Mouse (Mus musculus) spleen, postnatal 10 days (tissue): Measurements from ENCODE around the gene Arrdc5.

Experiments used
- DNase-seq, 2 experiments: peaks; one replicate each; pipeline ENCODE4 v3.0.0; 2021 to 2022; ENCODE audit warnings: low spot score in 2 of 2

Arrdc5 gene

DNA sequence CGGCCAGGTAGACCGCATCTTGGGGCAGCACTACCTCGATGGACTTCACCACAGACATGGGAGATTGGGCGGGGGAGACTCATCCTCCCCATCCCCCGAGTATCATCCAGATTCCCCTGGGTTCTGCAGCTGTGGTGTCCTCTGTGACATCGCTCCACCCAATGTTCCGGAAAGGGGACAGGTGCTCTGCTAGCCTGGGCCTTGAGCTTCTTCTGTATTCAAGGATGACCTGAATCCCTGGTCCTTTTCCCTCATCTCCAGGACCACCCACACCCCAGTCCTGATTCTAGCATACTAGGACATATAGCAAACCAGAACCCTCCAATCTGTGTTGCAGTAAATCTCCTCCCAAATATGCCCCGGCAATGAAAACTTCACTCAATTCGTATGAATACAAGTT, at the start of gene Arrdc5:
Gene Arrdc5 (minus strand): TSS at position 101 of the 400 bp plus-strand sequence.
- DNase-seq, result no peak

DNA sequence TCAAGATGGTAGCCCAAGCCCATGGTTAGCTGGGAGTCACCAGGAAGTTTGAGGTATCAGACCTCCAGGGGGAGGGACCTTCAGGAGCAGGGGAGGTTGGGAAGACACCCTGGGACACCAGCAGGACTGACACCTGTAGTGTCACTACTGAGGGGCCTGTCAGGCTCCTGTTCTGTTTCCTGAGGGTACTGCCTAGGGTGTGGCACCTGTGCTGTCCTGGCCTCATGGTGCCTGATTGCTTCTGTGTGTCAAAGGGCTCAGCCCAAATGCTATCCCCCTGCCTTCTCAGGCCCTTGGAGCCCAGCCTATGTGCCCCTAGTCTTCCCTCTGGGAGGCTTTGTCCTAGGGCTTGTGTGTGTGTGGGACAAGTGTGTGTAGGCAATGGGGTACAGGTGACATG, 48.5 kb upstream of the Arrdc5 start:
- DNase-seq, result no peak

DNA sequence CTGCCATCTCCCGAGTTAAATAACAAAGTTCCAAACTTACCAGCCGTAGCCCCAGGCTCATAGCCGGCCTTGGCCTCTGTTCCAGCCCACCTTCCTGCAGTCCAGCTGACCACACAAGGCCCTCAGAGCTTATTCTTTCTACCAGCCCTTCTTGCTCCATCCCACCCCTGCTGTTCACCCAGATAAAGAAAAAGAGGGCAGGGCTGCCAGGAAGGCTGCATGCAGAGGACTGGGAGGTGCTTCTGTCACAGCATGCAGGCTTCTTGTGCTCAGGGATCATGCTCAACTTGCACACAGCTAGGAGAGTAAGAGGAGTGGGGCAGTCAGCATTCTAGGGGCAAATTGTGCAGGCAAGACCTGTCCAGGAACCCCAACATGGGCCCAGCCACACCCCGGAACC, 48.0 kb upstream of the Arrdc5 start:
- no peak for DNase-seq

DNA sequence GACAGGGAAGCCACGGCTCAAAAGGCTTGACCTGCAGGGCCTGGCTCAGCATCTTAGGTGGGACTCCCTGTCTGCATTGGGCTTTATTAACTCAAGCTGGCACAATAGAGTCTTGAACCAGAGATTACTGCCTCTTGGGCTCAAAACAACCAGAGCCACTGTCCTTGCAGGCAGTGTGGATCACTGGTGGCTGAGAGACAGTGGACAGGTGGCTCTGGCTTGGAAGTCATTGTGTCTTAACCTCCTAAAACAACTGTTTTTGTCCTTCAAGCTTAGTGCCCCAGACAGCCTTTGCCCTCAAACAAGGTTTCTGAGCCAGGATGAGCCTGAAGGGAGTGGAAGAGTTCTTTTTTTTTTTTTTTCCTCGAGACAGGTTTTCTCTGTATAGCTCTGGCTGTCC, 45.3 kb upstream of the Arrdc5 start:
- DNase-seq, result no peak

DNA sequence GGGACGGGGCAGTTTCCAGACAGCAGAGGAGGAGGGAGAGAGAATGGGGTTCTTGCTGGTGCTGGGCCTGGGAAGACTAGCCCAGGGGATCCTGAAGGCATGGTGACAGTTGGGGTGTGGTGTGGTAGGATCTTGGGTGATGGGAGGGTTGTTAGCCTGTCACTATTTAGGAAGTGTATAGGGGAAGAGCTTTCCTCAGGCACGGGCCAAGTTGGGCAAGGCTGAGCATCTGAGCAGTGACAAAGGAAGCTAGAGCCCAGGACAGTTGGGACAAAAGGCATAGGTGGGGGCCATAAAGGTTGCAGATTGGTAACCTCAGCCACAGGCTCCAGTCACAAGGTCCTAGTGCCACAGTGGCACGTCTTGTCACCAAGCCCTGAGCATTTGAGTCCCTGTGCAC, 43.4 kb upstream of the Arrdc5 start:
- DNase-seq, result no peak

DNA sequence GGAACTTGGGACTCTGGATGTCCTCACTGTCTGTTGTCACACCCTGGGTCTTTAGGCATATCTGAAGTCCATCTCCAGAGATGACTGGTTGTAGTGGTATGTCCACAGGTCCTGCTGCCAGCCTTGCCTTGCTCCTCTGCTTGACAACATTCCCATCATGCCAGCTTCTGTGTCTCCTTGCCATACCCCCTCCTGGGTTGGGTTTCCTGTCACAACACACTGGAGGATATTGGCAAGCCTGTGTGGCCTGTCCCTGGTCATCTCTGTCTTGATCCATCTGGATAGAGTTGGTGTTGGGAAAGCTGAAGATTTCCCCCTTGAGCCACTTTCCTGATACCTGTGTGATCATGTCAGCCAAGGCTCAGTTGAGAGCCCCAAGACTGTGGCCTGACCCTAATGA, 40.6 kb upstream of the Arrdc5 start:
- no peak for DNase-seq

DNA sequence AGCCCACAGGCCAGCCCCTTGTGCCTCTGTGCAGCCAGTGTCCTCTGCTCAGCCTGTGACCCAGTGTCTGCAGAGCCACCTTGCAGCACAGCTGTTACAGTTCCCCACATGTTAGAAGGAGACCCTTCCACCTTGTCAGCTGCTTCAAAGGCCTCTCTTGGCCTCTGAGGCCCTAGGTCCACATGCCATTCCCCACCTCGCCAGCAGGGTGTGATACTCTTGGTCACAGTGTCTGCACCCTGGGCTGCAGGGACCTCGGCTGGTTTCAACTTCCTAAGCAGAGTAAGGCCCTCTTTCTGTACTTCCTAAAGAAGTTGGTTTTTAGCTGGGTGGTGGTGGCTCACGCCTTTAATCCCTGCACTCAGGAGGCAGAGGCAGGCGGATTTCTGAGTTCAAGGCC, 38.8 kb upstream of the Arrdc5 start:
- peak; percentile 69 to 86 for DNase-seq

DNA sequence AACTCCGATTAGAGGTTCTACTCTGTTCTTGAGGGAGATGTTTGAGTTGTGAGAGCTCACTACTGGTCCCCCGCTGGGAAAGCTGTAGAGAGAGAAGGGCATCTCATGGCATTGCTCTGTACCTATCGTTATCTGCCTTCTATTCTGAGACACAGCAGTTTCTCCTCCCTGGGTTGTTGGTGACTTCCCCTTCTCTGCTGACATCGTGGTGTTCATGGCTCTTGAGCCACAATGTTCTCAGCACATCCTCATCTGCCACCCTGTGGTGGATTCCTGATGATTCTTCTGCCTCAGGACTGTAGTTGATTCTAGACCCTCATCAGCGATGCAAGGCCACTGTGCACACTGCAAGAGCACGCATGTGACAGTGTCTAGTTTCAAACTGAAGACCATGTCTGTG, 37.7 kb upstream of the Arrdc5 start:
- DNase-seq, result no peak

DNA sequence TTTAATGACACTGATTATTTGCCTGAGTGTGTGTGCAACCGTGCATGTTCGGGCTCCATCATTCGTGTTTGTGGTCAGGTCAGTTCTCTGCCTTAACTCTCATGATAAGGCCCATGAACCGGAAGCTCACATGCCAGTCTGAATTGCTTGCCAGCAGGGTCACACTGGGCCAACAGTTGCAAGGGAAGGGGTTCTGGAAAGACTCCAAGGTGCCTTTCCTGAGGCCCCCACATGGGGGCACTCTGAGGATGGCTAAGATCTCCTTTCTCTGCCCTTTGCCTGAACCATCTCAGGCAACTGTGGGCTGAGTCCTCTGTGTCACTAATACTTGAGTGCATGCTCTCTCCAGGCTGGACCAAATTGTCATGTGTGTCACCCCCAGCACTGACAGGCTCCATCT, 37.1 kb upstream of the Arrdc5 start:
- DNase-seq, result peak in 1 of 2 experiments; percentile 65

DNA sequence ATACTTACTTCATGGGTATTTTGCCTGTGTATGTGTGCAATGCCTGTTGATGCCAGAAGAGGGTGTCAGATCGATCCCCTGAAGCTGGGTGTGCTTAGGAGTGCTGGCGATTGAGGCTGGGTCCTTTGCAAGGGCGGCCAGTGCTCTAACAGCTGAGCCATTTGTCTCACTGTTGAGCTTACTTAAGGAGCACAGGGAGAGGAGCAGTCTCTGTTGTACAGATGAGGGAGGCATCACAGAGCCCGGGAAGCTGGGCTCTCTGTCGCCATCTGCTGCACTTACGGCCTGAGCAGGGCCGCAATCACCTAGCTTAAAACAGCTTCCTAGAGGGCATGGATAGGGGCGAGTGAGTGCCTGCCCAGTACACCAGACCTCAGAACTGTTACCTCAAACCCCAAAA, 32.9 kb upstream of the Arrdc5 start:
- DNase-seq, result no peak

DNA sequence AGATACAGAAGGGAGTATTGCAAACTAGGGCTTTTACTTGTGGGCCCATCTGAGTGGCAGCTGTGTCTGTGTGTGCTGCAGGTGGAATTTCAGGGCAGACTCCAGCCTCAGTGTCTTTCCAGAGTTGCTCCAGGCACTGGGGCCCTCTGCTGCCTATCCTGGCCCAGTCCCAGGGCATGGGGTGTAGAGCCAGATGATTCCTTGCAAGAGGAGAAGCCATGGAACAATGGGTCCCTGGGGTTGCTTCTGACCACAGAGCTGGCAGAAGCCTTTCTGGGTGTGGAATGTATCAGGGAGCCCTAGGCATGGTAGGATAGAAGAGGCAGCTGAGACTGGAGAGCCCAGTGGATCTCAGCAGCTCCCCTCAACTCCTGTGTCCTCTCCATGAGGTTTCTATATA, 31.2 kb upstream of the Arrdc5 start:
- no peak for DNase-seq

DNA sequence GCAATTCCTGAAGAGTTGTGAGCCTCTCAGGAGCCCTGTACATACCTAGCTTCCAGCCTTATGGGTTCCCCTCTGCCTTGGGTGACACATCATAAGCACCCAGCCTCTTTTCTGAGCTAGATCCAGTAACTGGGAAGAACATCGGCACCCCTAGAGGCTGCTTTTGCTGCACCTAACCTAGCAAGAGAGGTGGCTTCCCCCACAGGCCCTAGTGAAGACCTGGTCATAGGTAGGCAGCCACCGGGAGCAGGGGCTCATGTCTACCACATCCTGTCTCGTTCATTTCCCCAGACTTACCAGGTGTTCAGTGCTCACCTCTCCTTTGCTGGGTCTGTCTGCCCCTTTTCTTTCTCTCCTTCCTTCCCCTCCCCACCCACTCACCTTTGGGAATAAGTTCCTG, 30.3 kb upstream of the Arrdc5 start:
- DNase-seq, result no peak

DNA sequence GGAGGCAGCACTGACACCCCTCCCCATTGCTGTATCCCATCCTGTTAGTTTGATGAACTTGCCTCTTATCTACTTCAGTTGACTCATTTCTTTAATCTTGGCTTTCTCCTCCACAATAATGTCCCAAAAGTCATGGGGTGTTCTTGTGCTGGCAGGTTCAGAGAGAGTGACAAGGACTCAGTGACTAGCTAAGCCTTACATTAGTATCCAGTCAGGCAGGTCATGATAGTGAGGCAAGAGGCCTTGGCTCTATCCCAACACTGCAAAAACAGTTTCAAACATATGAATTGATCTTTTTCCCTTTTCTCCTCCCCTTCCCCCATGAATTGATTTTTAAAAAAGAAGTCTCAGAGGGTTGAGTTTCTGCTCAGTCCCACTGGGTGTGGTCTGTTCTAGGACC, 29.2 kb upstream of the Arrdc5 start:
- DNase-seq, result no peak

DNA sequence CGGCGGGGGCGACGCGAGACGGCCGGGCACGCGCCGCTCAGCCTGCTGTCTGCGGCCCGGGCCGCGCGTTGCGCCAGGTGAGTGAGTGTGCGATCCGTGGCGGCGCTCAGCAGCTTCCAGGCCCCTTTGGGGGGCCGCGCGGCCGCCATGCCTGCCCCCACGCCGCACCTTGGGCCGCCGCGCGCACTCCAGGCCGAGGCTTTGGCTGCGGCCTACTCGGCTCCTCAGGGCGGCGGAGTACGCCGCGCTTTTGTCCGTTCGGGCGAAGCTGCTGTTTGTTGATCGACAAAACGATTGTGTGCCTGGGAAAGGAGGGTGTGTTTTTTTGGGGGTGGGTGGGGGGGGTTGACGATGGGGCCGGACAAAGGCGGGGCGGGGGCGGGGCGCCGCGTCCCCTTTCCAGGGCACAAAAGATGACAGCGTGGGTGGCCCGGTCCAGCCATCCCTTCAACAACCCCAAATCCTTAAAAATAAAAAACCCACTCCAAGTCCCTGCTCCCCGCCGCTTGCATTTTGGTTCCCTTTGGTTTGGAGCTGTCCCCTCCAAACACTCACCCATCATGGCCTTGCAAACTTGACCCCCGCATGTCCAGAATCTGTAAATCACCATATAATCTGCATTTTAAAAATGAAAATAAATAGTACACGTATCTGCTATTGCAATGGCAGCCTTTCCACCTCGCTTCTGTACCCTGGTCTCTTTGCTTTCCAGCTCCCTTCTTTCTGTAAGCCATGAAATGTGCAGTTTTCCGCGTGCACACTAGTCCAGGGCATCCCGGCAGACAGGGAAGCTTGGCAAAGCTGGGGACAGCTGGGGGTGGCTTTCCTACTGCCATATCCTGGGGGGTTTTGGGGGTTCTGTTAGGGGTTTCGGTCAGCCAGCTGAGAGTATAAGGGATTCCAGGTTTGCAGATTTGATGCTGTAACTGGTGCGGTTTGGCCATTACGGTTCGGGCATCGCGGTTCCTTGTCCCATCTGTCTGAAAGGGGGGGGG, 26.4 kb upstream of the Arrdc5 start:
- no peak for DNase-seq

DNA sequence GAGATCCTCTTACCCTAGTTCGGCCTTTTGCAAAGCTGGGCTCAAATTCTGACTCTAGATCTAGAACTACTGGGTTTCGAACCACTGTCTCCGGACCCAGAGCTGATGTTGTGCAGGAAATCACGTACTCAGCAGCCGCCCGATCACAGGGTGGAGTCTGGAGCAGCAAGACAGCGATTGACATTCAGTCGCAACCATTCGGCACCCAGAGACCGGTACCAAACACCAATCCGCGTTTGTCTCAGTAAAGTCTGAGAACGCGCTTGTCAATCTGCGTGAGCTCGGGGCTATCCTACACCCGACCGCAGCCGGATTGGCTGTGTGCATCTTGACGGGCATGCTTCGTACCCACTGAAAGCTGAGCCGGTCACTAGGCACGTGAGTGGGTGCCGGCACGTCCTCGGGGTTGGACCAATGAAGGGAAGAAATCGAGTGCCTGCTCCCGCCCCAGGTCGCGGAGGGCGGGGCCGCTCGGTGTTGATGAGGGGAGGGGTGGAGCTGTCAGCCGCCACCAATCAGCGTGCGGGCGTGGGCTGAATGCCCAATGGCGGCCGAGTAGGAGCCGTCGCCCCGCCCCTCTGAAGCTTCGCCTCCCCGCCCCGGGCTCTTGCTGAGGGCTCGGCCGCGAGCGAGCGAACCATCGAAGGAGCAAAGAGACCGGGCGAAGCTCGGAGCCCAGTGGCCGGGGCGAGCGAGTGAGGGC, 25.5 kb upstream of the Arrdc5 start, which contains the start of gene Kdm4b:
Gene Kdm4b (plus strand): TSS at position 613 of the 703 bp plus-strand sequence.
- peak; percentile 97 to 99 for DNase-seq

DNA sequence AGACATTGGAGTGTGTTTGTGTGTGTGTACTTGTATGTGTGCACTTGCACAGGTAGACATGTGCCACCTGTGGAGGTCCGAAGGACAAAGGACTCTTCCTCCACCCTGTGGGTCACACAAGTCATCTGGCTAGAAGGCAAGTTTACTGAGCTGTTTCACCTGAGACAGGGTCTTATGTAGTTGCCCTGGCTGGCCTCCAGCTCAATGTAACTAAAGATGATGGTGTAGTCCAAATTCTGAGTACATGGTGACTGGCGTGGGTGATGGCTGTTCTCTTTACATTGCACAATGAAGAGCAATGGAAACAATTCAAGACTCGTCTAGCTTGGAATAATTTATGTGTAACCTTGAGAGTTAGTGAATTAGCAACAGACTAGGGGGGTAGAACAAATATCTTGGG, 24.3 kb upstream of the Arrdc5 start:
- DNase-seq, result no peak

DNA sequence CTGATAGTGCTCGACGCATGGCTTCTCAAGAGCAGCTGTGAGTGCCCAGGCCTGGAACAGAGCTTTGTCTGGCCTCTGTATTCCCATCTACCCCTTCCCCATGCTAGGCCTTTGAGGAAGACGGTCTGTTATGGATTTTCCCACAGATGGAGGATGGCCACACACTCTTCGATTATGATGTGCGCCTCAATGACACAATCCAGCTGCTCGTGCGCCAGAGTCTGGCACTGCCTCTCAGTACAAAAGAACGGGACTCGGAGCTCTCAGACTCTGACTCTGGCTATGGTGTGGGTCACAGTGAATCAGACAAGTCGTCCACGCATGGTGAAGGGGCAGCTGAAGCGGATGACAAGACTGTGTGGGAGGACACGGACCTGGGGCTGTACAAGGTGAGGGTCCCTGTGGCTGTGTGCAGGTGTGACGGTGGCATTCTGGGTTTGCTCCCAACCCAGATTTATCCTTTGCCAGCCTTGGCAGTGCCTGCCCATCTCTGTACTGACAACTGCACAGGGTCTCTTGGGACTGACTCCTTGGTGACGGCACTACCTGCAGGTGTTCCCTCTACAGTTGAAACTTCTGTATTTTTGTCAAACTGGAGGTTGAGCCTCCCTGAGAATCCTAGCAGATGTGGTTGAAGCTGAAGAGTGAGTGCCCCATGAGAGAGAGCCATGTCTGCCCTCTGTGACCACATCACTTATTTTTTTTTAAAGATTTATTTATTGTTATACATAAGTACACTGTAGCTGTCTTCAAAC, 9.3 kb upstream of the Arrdc5 start:
- no peak for DNase-seq

DNA sequence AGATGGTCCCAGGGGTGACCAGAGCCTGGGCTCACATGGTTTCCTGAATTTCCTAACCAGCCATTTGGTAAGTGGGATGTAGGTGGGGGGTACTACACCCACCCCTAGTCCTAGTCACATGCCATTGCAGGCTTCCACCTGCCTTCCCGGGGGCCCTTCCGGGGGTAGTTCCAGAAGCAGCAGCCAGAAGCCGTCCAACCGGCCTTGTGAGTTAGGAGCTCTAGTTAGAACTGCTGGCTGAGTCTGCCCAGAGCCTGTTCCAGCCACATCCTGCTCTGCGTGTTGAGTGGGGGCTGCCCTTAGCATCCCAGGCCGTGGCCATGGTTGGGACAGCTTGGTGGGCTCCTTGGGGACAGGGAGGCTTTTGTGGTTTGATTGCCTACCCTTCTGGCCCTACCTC, 8.0 kb upstream of the Arrdc5 start:
- no peak for DNase-seq

DNA sequence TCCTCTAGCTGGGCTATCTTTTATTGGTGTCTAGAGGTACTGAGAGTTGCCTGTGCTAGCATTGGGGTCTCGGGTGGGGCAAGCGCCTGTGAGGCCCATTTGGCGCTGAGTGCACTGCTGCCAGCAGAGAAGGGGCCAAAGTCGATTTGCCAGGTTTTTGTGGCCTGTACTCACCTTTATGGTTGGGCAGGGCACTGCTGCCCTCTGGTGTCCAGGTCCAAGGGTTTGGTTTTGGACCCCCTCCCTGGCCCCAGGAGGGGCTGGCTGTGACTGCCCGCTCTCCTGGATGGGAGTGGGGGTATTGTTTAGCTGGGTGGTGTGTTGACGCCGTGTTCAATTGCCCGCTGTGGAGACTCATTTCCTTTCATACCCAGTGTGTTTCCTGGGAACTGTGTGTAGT, 5.7 kb upstream of the Arrdc5 start:
- DNase-seq, result peak in 1 of 2 experiments; percentile 49

DNA sequence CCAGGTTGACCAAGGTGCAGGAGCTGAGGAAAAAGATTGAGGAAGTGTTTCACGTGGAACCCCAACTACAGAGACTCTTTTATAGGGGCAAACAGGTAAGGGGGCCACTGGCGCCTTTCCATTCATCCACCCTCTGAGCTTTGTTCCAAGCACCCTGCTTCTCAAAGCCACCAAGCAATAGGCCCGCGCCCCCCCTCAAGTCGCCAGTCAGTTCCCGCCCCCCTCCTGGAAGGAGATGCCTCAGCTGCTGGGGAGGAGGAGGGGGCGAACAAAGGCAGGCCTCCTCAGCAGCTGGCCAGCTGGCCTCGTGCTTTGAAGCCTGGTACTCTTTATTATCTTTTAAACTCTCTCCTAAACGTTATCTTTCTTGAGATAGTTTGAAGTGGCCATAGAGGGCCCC, 5.1 kb upstream of the Arrdc5 start:
- DNase-seq, result no peak

DNA sequence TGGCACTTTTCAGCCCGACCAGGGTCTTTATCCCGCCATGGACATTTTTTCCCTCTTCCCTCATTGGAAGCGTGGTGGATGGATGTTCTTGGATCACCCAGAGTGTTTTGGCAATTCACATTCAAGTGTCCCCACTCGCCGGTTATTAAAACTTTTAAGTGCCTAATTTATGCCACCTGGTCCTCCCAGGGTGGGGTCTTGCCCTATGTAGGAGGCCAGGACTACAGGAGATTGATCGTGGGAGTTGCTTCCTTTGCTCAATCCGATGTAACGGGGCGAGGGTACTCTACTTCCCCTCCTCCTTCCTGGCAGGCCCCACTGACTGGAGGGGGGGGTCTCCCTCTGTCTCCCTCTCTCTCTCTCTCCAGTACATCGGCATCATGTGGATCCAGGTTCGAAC, 4.6 kb upstream of the Arrdc5 start:
- no peak for DNase-seq
